Mouse (Mus musculus) midbrain, embryonic 12.5 days (tissue): ENCODE results near the gene Lhx1. TPM values are rescaled to one million over a fixed set of nuclear protein-coding genes. Genes with fewer than 3 reads are reported as not detected.

ENCODE experiments used
- ATAC-seq: fragments of 200-750 bp; cut with Nextera tagmentation; 2 replicates; pipeline ENCODE4 v1.8.0; 2017; ENCODE audit warnings: low read depth, moderate TSS enrichment, moderate library complexity; ENCODE audit not compliant: low FRiP score
- H3K27ac ChIP-seq: fragments of 300-500 bp; sonication (generic); replicated peaks from 2 replicates; pipeline ENCODE4 v1.5.1; 2016; ENCODE audit warnings: mild to moderate bottlenecking
- H3K27me3 ChIP-seq: fragments of 300-500 bp; sonication (generic); 2 replicates; pipeline ENCODE4 v1.6.1; 2016; ENCODE audit warnings: mild to moderate bottlenecking
- H3K36me3 ChIP-seq: fragments of 300-500 bp; sonication (generic); 2 replicates; pipeline ENCODE4 v1.6.1; 2016
- H3K4me1 ChIP-seq: fragments of 300-500 bp; sonication (generic); 2 replicates; pipeline ENCODE4 v1.6.1; 2016
- H3K4me2 ChIP-seq: fragments of 300-500 bp; sonication (generic); replicated peaks from 2 replicates; pipeline ENCODE4 v1.6.1; 2016; ENCODE audit warnings: mild to moderate bottlenecking, moderate library complexity
- H3K4me3 ChIP-seq: fragments of 300-500 bp; sonication (generic); 2 replicates; pipeline ENCODE4 v1.5.1; 2016; ENCODE audit warnings: mild to moderate bottlenecking
- H3K9ac ChIP-seq: fragments of 300-500 bp; sonication (generic); replicated peaks from 2 replicates; pipeline ENCODE4 v1.6.1; 2016; ENCODE audit warnings: mild to moderate bottlenecking, moderate library complexity
- H3K9me3 ChIP-seq: fragments of 300-500 bp; sonication (generic); 2 replicates; pipeline ENCODE4 v1.6.1; 2016; ENCODE audit warnings: mild to moderate bottlenecking
- WGBS: fragments of 180-500 bp; shearing (Covaris S2); methylation state at CpG from one replicate; pipeline ENCODE4 v1.1.7; 2016; 5-methylcytosine and 5-hydroxymethylcytosine counted together
- polyA plus RNA-seq: library from polyadenylated mRNA; unstranded; fragments of >200 nt; fragmentation: Nextera tagmentation; extraction: Ambion mirVana; gene quantifications from 2 replicates; pipeline ENCODE4 v1.2.1, GENCODE M21; 2016

The Lhx1 gene
- polyA plus RNA-seq, 1 experiment from 2014 or later = 50.5 TPM

DNA sequence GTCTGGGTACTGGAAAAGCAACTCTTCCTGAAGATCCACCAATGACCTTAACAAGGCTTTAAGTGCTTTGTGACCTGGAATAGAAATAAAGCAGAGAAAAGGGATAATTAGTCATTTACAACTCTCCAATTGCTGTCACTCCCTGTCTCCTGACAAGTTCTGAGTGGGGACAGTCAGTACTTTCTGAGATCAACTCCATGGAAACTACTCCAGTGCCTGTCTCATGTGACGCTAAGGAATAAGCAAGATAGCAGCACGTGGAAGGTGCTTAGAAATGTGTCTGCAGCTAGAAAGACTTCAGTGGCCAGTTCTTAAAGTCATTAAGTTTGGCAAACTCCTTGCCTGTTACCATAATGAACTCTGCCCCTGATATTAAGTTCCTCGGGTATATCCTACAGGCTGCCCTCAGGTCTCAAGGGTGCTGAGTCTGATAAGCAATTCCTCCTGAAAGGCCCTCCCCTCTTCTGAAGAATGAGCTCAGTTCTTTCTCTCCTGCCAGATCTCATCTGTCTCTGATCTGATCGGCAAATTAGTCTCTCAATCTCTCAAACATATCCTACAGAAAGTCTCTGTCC, 52.2 kb downstream of the Lhx1 start:
- no peak for ATAC-seq
- Histone ChIP-seq H3K9me3 (no peaks in the 10 kb centered on the region), H3K4me2 (no peak overlapping the region), H3K36me3 (peaks cover 18% of the 10 kb centered on the region), H3K4me3 (no peak overlapping the region), H3K9ac (no peak overlapping the region), H3K27me3 (no peaks in the 10 kb centered on the region), H3K27ac (no peak overlapping the region), H3K4me1 (no peaks in the 10 kb centered on the region)
- 89% methylated on average over 4 of the region's 4 CpGs for WGBS

Other genes with a start within 250 kb of the Lhx1 start
- 56.6 and 58.8 TPM in 2 replicates for gene Aatf, start 12.0 kb downstream of the Lhx1 start, polyA plus RNA-seq